Mouse (Mus musculus) liver, adult 2 months (tissue): ENCODE data around the gene Ddr2. TPM values are rescaled to one million over a fixed set of nuclear protein-coding genes. Genes with fewer than 3 reads are reported as not detected.

Source experiments
- DNase-seq: peaks from one replicate; pipeline ENCODE4 v3.0.0-alpha.2; 2011; ENCODE audit warnings: low read depth, low spot score; ENCODE audit errors: extremely low read depth
- H3K27ac ChIP-seq: fragments of 200-500 bp; replicated peaks from 2 replicates; pipeline ENCODE4 v1.5.1; 2012; ENCODE audit warnings: low read depth, mild to moderate bottlenecking, control low read depth, inconsistent platforms, low read length; ENCODE audit not compliant: insufficient read depth
- H3K27me3 ChIP-seq: fragments of 200-500 bp; 2 replicates; pipeline ENCODE4 v1.6.1; 2012; ENCODE audit warnings: mild to moderate bottlenecking, moderate library complexity, low read length, inconsistent platforms; ENCODE audit not compliant: control insufficient read depth, insufficient read depth
- H3K36me3 ChIP-seq: fragments of 200-500 bp; 2 replicates; pipeline ENCODE4 v1.6.1; 2012; ENCODE audit warnings: low read length, inconsistent platforms; ENCODE audit not compliant: control insufficient read depth, insufficient read depth
- H3K4me1 ChIP-seq: fragments of 200-500 bp; 2 replicates; pipeline ENCODE4 v1.6.1; 2011; ENCODE audit warnings: low read length; ENCODE audit not compliant: control insufficient read depth, insufficient read depth
- H3K4me3 ChIP-seq: fragments of 200-500 bp; 2 replicates; pipeline ENCODE4 v1.5.1; 2011; ENCODE audit warnings: low read depth, mild to moderate bottlenecking, control low read depth, low read length, moderate library complexity; ENCODE audit not compliant: insufficient read depth
- H3K79me2 ChIP-seq: fragments of 200-500 bp; 2 replicates; pipeline ENCODE4 v1.6.1; 2012; ENCODE audit warnings: inconsistent platforms, mild to moderate bottlenecking, low read length, moderate library complexity; ENCODE audit not compliant: control insufficient read depth, insufficient read depth
- H3K9ac ChIP-seq: fragments of 200-500 bp; 2 replicates; pipeline ENCODE4 v1.6.1; 2012; ENCODE audit warnings: low read depth, mild to moderate bottlenecking, control low read depth, inconsistent platforms, low read length
- CTCF ChIP-seq: fragments of 200-500 bp; IDR thresholded peaks from 2 replicates; pipeline ENCODE4 v1.5.1; 2011; ENCODE audit warnings: low read depth, low read length, control low read depth
- POLR2A ChIP-seq: fragments of 200-500 bp; IDR thresholded peaks from 2 replicates; pipeline ENCODE4 v1.6.1; 2011; ENCODE audit warnings: low read length, control low read depth; ENCODE audit not compliant: insufficient read depth; ENCODE audit errors: extremely low read depth
- WGBS: fragments of 180-500 bp; shearing (Covaris S2); methylation state at CpG from one replicate; pipeline ENCODE4 v1.1.7; 2018; 5-methylcytosine and 5-hydroxymethylcytosine counted together
- polyA plus RNA-seq: library from polyadenylated mRNA; depleted of rRNA; stranded (reverse); fragments of >200 nt; gene quantifications from 2 replicates; pipeline ENCODE4 v1.2.3, GENCODE M21; 2012
- total RNA-seq: library from RNA; depleted of rRNA; stranded (reverse); fragments of >200 nt; gene quantifications from 2 replicates; pipeline ENCODE4 v1.2.3, GENCODE M21; 2014

Gene Ddr2
- total and polyA plus RNA-seq, 2 experiments, result 1.4 to 3.0 TPM

- 84% methylated on average over 2 of the region's 2 CpGs for WGBS
- no peaks in the 10 kb centered on the region for H3K27me3 ChIP-seq
Observed at GRCm38 (mm10) chr1:170065931-170066330, 44.6 kb downstream of the Ddr2 start.

GRCm38 (mm10) chr1:170065009-170065408, 45.6 kb downstream of the Ddr2 start:
- no peak overlapping the region for H3K27ac ChIP-seq
- DNase-seq, result peak; percentile 17
- H3K9ac ChIP-seq, result no peak overlapping the region
- H3K4me1 ChIP-seq, result no peaks in the 10 kb centered on the region
- no peaks in the 10 kb centered on the region for H3K27me3 ChIP-seq
- H3K79me2 ChIP-seq, result no peaks in the 10 kb centered on the region
- TF ChIP-seq CTCF, result no peak
- TF ChIP-seq POLR2A, result no peak
- H3K36me3 ChIP-seq, result no peaks in the 10 kb centered on the region
- 75% methylated on average over 8 of the region's 8 CpGs for WGBS
- H3K4me3 ChIP-seq, result no peak overlapping the region

More at GRCm38 (mm10) chr1:170065931-170066330, 44.6 kb downstream of the Ddr2 start:
- no peak for DNase-seq
- TF ChIP-seq CTCF (no peak), POLR2A (no peak)
- Histone ChIP-seq H3K36me3 (no peaks in the 10 kb centered on the region), H3K27ac (no peak overlapping the region), H3K79me2 (no peaks in the 10 kb centered on the region), H3K4me1 (no peaks in the 10 kb centered on the region), H3K4me3 (no peak overlapping the region), H3K9ac (no peak overlapping the region)

GRCm38 (mm10) chr1:170064083-170064494, 46.5 kb downstream of the Ddr2 start:
- DNase-seq, result peak; percentile 12
- Histone ChIP-seq H3K27me3 (no peaks in the 10 kb centered on the region), H3K4me3 (no peak overlapping the region), H3K9ac (no peak overlapping the region), H3K27ac (no peak overlapping the region), H3K79me2 (no peaks in the 10 kb centered on the region), H3K36me3 (no peaks in the 10 kb centered on the region), H3K4me1 (no peaks in the 10 kb centered on the region)
- TF ChIP-seq CTCF, result no peak
- no peak for TF ChIP-seq POLR2A
- WGBS, result 58% methylated on average over 9 of the region's 9 CpGs

- H3K9ac ChIP-seq, result no peak overlapping the region
- H3K27ac ChIP-seq, result no peak overlapping the region
- TF ChIP-seq CTCF (no peak), POLR2A (no peak)
- H3K27me3 ChIP-seq, result no peaks in the 10 kb centered on the region
- no peak for DNase-seq
- H3K79me2 ChIP-seq, result no peaks in the 10 kb centered on the region
- H3K36me3 ChIP-seq, result no peaks in the 10 kb centered on the region
- WGBS, result 73% methylated on average over 3 of the region's 3 CpGs
- no peaks in the 10 kb centered on the region for H3K4me1 ChIP-seq
- no peak overlapping the region for H3K4me3 ChIP-seq
Observed at GRCm38 (mm10) chr1:170060214-170060613, 50.3 kb downstream of the Ddr2 start.

GRCm38 (mm10) chr1:170059347-170059746, 51.2 kb downstream of the Ddr2 start:
- Histone ChIP-seq H3K9ac (no peak overlapping the region), H3K79me2 (no peaks in the 10 kb centered on the region), H3K27ac (no peak overlapping the region), H3K4me3 (no peak overlapping the region), H3K36me3 (no peaks in the 10 kb centered on the region), H3K27me3 (no peaks in the 10 kb centered on the region), H3K4me1 (no peaks in the 10 kb centered on the region)
- DNase-seq, result no peak
- TF ChIP-seq POLR2A (no peak), CTCF (no peak)
- 91% methylated on average over 9 of the region's 9 CpGs for WGBS

- Histone ChIP-seq H3K4me3 (no peak overlapping the region), H3K9ac (no peak overlapping the region), H3K27me3 (no peaks in the 10 kb centered on the region), H3K79me2 (no peaks in the 10 kb centered on the region), H3K4me1 (no peaks in the 10 kb centered on the region), H3K27ac (no peak overlapping the region), H3K36me3 (no peaks in the 10 kb centered on the region)
- WGBS, result 81% methylated on average over 11 of the region's 11 CpGs
- no peak for DNase-seq
- TF ChIP-seq CTCF (no peak), POLR2A (no peak)
Observed at GRCm38 (mm10) chr1:170058051-170058450, 52.5 kb downstream of the Ddr2 start.
